Mouse (Mus musculus) liver, postnatal 0 days (tissue): ENCODE results near the gene Efna1.

Experiments used
- CTCF ChIP-seq: sonication (generic); IDR thresholded peaks from 2 replicates; pipeline ENCODE4 v1.5.1; 2016; ENCODE audit warnings: antibody characterized with exemption, low read depth
- EP300 ChIP-seq: IDR thresholded peaks from 2 replicates; pipeline ENCODE4 v1.6.1; 2016; ENCODE audit warnings: antibody characterized with exemption, low read depth, mild to moderate bottlenecking

- TF ChIP-seq CTCF = no peak
- TF ChIP-seq EP300 = no peak
These were observed 33.4 kb upstream of the Efna1 start for GRCm38 (mm10) chr3:89314340-89314739.
